ENCODE assay signal across 13 mouse cellular contexts in genomic region chr2:33636117-33636521, GRCm38 (mm10). TPM values are rescaled to one million over a fixed set of nuclear protein-coding genes. Genes with fewer than 3 reads are reported as not detected.
DNase-seq lines count a peak whose midpoint lies in the region; ATAC-seq and TF ChIP-seq lines count a peak whose summit lies in the region.
"Had no signal": no experiment of that assay in that cellular context is flagged by ENCODE, and none has a peak within 500 bp of the region (broad histone marks: within the 10 kb centered on the region; RNA-seq: fewer than 3 reads in every experiment).

No protein-coding gene starts in this region.

- H3K27ac ChIP-seq in kidney, postnatal 0 days = no peak overlapping the region
- H3K27ac ChIP-seq in hindbrain, embryonic 13.5 days = peak overlapping the region; percentile 83
- no peak overlapping the region for H3K27ac ChIP-seq in midbrain, embryonic 15.5 days

- H3K4me2 ChIP-seq in kidney, postnatal 0 days (ENCODE audit: low read length) = peak overlapping the region; percentile 39
- H3K4me2 ChIP-seq in hindbrain, embryonic 13.5 days = peak overlapping the region; percentile 55
- peak overlapping the region; percentile 11 for H3K4me2 ChIP-seq in midbrain, embryonic 15.5 days

- WGBS in kidney, postnatal 0 days = 3% methylated on average over 21 of the region's 21 CpGs
- 2% methylated on average over 21 of the region's 21 CpGs for WGBS in hindbrain, embryonic 13.5 days
- WGBS in midbrain, embryonic 15.5 days = under 1% methylated on average over 21 of the region's 21 CpGs

- ATAC-seq in kidney, postnatal 0 days (replicated peaks; ENCODE audit: low FRiP score, low read depth) = no peak
- ATAC-seq in hindbrain, embryonic 13.5 days (ENCODE audit: low FRiP score) = no peak
- ATAC-seq in midbrain, embryonic 15.5 days (replicated peaks) = no peak
- no peak for ATAC-seq in cerebellum, adult (ENCODE audit: insufficient number of reproducible peaks, low FRiP score, low TSS enrichment)
- ATAC-seq: forebrain, postnatal 0 days had no signal

- TF ChIP-seq CTCF in kidney, postnatal 0 days (IDR thresholded peaks at IDR 0.05; ENCODE audit: low read depth) = no peak

- peaks cover 90% of the 10 kb centered on the region for H3K27me3 ChIP-seq in kidney, postnatal 0 days (ENCODE audit: insufficient read depth, low read length)
- H3K27me3 ChIP-seq in hindbrain, embryonic 13.5 days = peaks cover 96% of the 10 kb centered on the region
- peaks cover 88% of the 10 kb centered on the region for H3K27me3 ChIP-seq in midbrain, embryonic 15.5 days (replicated peaks)

- H3K4me3 ChIP-seq in kidney, postnatal 0 days (replicated peaks; ENCODE audit: low read depth, low read length) = peak overlapping the region; percentile 18
- peak overlapping the region; percentile 48 for H3K4me3 ChIP-seq in hindbrain, embryonic 13.5 days
- no peak overlapping the region for H3K4me3 ChIP-seq in midbrain, embryonic 15.5 days

- H3K9ac ChIP-seq in kidney, postnatal 0 days (ENCODE audit: low read depth, low read length) = 0 out of 2 replicates have a peak overlapping the region, but pooled peaks have one; percentile 4
- H3K9ac ChIP-seq in hindbrain, embryonic 13.5 days = peak overlapping the region; percentile 86
- H3K9ac ChIP-seq in midbrain, embryonic 15.5 days = no peak overlapping the region
- H3K9ac ChIP-seq: forebrain, postnatal 0 days had no signal

- no peak for DNase-seq in kidney, postnatal 0 days (ENCODE audit: low spot score)
- DNase-seq in kidney, postnatal 10 days = no peak
- peak; percentile 66 for DNase-seq in embryo, embryonic 10.5 days (ENCODE audit: low spot score)
- DNase-seq in right cerebral cortex, postnatal 14 days = no peak
- DNase-seq in gastrocnemius, postnatal 25 days = no peak
- DNase-seq: adrenal gland, postnatal 10 days; kidney, postnatal 25 days had no signal

- H3K4me1 ChIP-seq in kidney, postnatal 0 days (replicated peaks; ENCODE audit: insufficient read depth, low read length) = peaks cover 18% of the 10 kb centered on the region; the same call in 1 of the 2 replicates
- H3K4me1 ChIP-seq in hindbrain, embryonic 13.5 days (replicated peaks) = peaks cover 38% of the 10 kb centered on the region
- H3K4me1 ChIP-seq in midbrain, embryonic 15.5 days = peaks cover 24% of the 10 kb centered on the region

- no peaks in the 10 kb centered on the region for H3K36me3 ChIP-seq in kidney, postnatal 0 days (ENCODE audit: insufficient read depth, low read length)
- H3K36me3 ChIP-seq in hindbrain, embryonic 13.5 days = no peaks in the 10 kb centered on the region
- H3K36me3 ChIP-seq in midbrain, embryonic 15.5 days (replicated peaks) = no peaks in the 10 kb centered on the region
- H3K36me3 ChIP-seq: G1E had no signal

- no peaks in the 10 kb centered on the region for H3K9me3 ChIP-seq in kidney, postnatal 0 days (replicated peaks; ENCODE audit: low read length)
- no peaks in the 10 kb centered on the region for H3K9me3 ChIP-seq in hindbrain, embryonic 13.5 days
- no peaks in the 10 kb centered on the region for H3K9me3 ChIP-seq in midbrain, embryonic 15.5 days
- H3K9me3 ChIP-seq: megakaryocyte, embryonic 14.5 days had no signal

RNA-seq across cellular contexts. Expression of gene Lmx1b, which starts 4.2 kb away (rescaled TPM):
- polyA plus RNA-seq in kidney, postnatal 0 days (2015; fragmentation: Nextera tagmentation; extraction: Ambion mirVana) = 0.82 and 0.88 TPM in 2 replicates
- 6.3 and 6.7 TPM in 2 replicates for polyA plus RNA-seq in hindbrain, embryonic 13.5 days (2015; fragmentation: Nextera tagmentation; extraction: Ambion mirVana)
- polyA plus RNA-seq in midbrain, embryonic 15.5 days (2015; fragmentation: Nextera tagmentation; extraction: Ambion mirVana) = 1.5 and 1.7 TPM in 2 replicates
- total RNA-seq in gastrocnemius, postnatal 25 days (2021) = under 1 TPM; 0.05 to 0.24 TPM
- polyA plus RNA-seq: G1E had no signal
